Mouse (Mus musculus): ENCODE data around the gene Btbd8.

Btbd8 gene

DNA sequence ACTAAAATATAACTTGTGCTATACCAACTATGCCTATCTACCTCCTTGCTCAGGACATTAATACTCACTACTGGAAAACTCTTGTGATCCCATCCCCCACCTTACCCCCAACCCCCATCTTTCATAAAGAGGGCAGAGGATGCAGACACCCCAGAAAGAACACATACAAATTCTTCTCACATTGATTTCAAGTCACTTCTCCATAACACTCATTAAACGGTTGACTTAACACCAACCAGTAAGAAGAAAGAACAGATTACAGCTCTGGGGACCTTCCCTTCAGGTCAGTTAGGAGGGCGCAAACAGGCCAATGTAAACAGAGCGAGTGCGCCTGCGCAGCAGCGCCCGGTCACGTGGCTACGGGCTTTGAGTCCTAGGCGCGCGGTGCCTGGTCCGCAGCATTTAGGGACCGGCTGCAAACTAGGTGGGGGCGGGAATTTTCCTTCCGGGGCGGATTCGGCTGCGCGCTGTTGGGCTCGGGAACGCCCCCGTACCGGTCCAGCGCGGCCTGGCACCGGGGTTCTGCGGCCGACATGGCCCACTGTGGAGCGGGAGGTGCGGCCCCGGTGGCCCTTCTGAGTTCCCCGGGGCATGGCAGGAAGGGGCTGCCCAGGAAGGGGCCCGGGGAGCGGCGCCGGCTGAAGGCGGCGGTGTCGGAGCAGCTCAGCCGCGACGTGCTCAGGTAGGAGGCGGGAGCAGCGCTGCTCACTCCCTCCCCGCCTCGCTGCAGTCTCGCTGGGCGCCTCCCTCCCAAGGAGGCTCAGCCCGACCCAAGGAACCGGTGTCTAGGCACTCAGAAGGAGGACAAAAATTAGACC, at the start of gene Btbd8:
Btbd8 (plus strand) TSS at position 534 of the 818 bp plus-strand sequence.
- peak; percentile 86 to 92 for DNase-seq (ENCODE audit: low spot score in 2 of 2)

GRCm38 (mm10) chr5:107389373-107389772, 48.4 kb upstream of the Btbd8 start:
- no peak for DNase-seq (ENCODE audit: low spot score in 2 of 2)

- no peak for DNase-seq (ENCODE audit: low spot score in 2 of 2)
Observed at GRCm38 (mm10) chr5:107394437-107394836, 43.4 kb upstream of the Btbd8 start.

DNA sequence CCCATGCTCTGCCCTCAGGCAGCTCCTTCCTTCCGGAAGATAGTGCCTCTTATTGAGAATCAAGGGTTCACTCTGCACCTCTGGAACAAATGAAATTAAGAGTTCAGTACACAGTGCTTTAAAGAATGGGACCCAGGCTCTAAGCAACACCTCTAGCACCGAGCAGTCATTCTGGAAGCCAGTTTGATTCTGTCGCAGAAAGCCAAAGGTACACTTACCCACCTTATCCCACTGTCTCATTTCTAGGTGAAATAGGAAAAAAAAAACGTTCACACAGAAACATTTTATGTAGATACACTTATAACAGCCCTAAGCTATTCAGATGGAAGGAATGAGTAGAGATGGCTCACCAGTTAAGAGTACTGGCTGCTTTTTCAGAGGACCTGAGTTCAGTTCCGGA, 35.4 kb upstream of the Btbd8 start, which contains the start of gene Ephx4:
Ephx4 (plus strand) TSS at position 301 of the 400 bp plus-strand sequence.
- DNase-seq (ENCODE audit: low spot score in 2 of 2): no peak

- DNase-seq (ENCODE audit: low spot score in 2 of 2): peak in 1 of 2 experiments; percentile 4
Observed at GRCm38 (mm10) chr5:107403011-107403946, 34.5 kb upstream of the Btbd8 start.

GRCm38 (mm10) chr5:107403947-107404684, 33.7 kb upstream of the Btbd8 start:
- no peak for DNase-seq (ENCODE audit: low spot score in 2 of 2)

GRCm38 (mm10) chr5:107405361-107405760, 32.4 kb upstream of the Btbd8 start:
- no peak for DNase-seq (ENCODE audit: low spot score in 2 of 2)

GRCm38 (mm10) chr5:107410305-107410704, 27.5 kb upstream of the Btbd8 start:
- DNase-seq (ENCODE audit: low spot score in 2 of 2): no peak

GRCm38 (mm10) chr5:107411326-107411725, 26.5 kb upstream of the Btbd8 start:
- DNase-seq (ENCODE audit: low spot score in 2 of 2): no peak

- no peak for DNase-seq (ENCODE audit: low spot score in 2 of 2)
Observed at GRCm38 (mm10) chr5:107412285-107412684, 25.5 kb upstream of the Btbd8 start.

GRCm38 (mm10) chr5:107415098-107415497, 22.7 kb upstream of the Btbd8 start:
- DNase-seq (ENCODE audit: low spot score in 2 of 2): no peak

DNA sequence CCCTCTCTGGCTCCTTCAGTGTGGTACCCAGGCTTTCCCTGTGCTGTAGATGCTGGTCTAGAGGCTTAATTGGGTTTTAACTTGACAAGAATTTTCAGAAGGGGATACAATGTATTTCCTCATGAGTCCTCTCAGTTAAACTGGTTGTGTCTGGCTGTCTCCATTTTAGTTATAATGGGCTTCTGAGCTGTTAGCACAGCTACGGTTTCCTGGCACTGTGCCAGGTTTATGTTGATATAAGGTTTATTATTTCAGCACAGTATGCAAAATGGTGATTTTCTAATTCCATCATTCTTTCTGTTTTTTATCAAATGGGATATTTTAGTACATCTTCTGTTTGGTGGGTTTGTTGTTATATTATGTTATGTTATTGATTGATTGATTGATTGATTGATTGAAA, 16.1 kb upstream of the Btbd8 start:
- DNase-seq (ENCODE audit: low spot score in 2 of 2): no peak

GRCm38 (mm10) chr5:107431249-107431648, 6.5 kb upstream of the Btbd8 start, which contains the start of gene Lpcat2b:
Lpcat2b (plus strand) TSS chr5:107431549.
- no peak for DNase-seq (ENCODE audit: low spot score in 2 of 2)

DNA sequence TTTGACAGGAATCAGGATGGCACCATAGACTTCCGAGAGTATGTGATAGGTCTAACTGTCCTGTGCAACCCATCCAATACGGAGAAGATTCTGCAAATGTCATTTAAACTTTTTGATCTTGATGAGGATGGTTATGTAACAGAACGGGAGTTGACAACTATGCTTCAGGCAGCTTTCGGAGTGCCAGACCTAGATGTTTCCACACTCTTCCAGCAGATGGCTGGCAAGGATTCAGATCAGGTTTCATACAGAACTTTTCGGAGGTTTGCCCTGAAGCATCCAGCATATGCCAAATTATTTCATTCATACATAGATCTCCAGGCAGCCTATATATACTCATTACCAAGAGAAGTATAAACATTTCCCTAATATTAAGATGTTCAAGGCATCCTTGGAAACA, 3.8 kb upstream of the Btbd8 start:
- no peak for DNase-seq (ENCODE audit: low spot score in 2 of 2)

DNA sequence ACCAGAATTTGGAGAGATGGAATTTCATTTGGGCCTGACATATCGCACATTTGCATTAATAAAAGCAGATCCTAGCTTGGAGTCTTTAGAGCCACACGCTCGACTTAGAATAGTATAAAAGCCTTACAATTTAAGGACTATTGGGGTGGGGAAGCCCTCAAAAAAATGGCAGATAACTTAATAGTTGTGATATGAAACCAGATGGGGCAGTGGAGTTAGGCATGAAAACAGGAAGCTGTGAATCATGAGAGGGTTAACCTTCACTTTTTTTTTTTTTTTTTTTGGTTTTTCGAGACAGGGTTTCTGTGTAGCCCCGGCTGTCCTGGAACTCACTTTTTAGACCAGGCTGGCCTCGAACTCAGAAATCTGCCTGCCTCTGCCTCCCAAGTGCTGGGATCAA, 1.6 kb upstream of the Btbd8 start:
- DNase-seq (ENCODE audit: low spot score in 2 of 2): no peak

DNA sequence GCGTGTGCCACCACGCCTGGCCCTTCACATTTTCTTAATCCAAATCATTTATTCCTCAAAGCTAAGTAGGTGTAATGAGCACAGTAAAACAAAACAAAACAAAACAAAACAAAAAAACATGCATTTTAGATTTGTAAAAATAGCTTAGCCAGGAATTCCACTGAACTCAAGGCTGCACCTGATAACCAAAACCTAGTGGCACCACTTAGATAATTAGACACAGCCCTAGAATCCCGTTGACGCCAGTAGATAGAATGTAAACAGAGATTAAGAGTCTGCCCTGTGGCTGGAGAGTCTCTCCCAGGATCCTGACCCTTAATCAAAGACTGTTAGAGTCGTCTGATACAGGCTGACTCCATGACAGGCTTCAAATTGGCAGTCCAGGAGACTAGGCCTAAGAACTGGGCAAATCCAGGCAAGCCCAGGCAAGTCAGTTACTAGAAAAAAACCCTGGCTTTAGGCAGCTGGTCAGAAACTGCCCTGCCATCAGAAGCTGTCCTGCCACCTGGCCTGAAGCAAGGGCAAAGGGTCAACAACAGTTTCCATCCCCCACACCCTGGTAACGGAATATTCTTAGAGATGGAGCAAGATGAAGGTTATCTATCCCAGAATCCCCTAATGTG, 1.1 kb upstream of the Btbd8 start:
- peak in 1 of 2 experiments; percentile 1 for DNase-seq (ENCODE audit: low spot score in 2 of 2)

GRCm38 (mm10) chr5:107438353-107438752, 556 bp downstream of the Btbd8 start:
- DNase-seq (ENCODE audit: low spot score in 2 of 2): no peak

- DNase-seq (ENCODE audit: low spot score in 2 of 2): no peak
Observed at GRCm38 (mm10) chr5:107441881-107442280, 4.1 kb downstream of the Btbd8 start.

- DNase-seq (ENCODE audit: low spot score in 2 of 2): no peak
Observed at GRCm38 (mm10) chr5:107444251-107444650, 6.5 kb downstream of the Btbd8 start.

- no peak for DNase-seq (ENCODE audit: low spot score in 2 of 2)
Observed at GRCm38 (mm10) chr5:107447977-107448376, 10.2 kb downstream of the Btbd8 start.

- no peak for DNase-seq (ENCODE audit: low spot score in 2 of 2)
Observed at GRCm38 (mm10) chr5:107448784-107449183, 11.0 kb downstream of the Btbd8 start.

Measured in urinary bladder, adult 18-20 months (tissue).